Mouse (Mus musculus) myocyte (in vitro differentiated cells): ENCODE data around the gene Cldn1.

ENCODE experiments used
- CEBPB ChIP-seq: IDR thresholded peaks from 2 replicates; pipeline ENCODE4 v1.6.1; 2011; ENCODE audit warnings: mild to moderate bottlenecking, moderate library complexity; ENCODE audit not compliant: poor library complexity, insufficient read depth, severe bottlenecking
- E2F4 ChIP-seq: IDR thresholded peaks from one replicate; pipeline ENCODE4 v1.6.1; 2011; ENCODE audit warnings: mild to moderate bottlenecking, control low read depth, moderate library complexity; ENCODE audit not compliant: insufficient read depth
- MAX ChIP-seq: IDR thresholded peaks from one replicate; pipeline ENCODE4 v1.6.1; 2011; ENCODE audit warnings: low read depth, mild to moderate bottlenecking, control low read depth
- POLR2A ChIP-seq: IDR thresholded peaks from one replicate; pipeline ENCODE4 v1.6.1; 2011; ENCODE audit warnings: low read depth, mild to moderate bottlenecking, control low read depth, moderate library complexity; ENCODE audit not compliant: insufficient read length
- POLR2AphosphoS2 ChIP-seq: IDR thresholded peaks from one replicate; pipeline ENCODE4 v1.6.1; 2011; ENCODE audit warnings: low read depth, control low read depth; ENCODE audit not compliant: insufficient read length
- SRF ChIP-seq: IDR thresholded peaks from one replicate; pipeline ENCODE4 v1.6.1; 2011; ENCODE audit warnings: low read depth; ENCODE audit not compliant: control insufficient read depth, insufficient read length
- USF1 ChIP-seq: IDR thresholded peaks from one replicate; pipeline ENCODE4 v1.6.1; 2011; ENCODE audit warnings: low read depth, mild to moderate bottlenecking, control low read depth, moderate library complexity

DNA sequence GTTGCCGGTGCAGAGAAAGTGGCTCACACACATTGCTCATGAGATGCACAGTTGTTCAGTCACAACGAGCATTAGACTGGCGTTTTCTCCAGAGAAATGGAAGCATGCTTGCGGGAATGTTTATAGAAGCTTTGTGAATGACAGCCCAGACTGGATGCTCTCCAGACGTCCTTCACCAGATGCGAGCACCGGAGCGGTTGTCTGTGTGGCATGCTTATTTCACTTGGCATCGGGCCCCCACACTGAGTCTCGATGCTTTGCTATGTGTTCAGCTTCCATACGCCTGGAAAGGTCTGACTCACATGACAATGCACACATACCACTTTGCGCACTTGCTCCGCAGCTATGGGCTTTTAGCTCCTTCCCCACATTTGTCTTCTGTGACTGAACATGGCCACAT is 56.8 kb downstream of the Cldn1 start:
- TF ChIP-seq USF1 (no peak), POLR2A (no peak), POLR2AphosphoS2 (no peak), CEBPB (no peak), MAX (no peak), E2F4 (no peak), SRF (no peak)
